Mouse (Mus musculus) lung, adult 2 months (tissue): ENCODE data around the gene Aanat. TPM values are rescaled to one million over a fixed set of nuclear protein-coding genes. Genes with fewer than 3 reads are reported as not detected.
A peak's percentile ranks its signal among the peaks of the same experiment; 100 is the strongest.

Source experiments
- DNase-seq: peaks from one replicate; pipeline ENCODE4 v3.0.0; 2022
- H3K4me1 ChIP-seq: fragments of 200-500 bp; 2 replicates; pipeline ENCODE4 v1.6.1; 2011; ENCODE audit warnings: low read length; ENCODE audit not compliant: control insufficient read depth, insufficient read depth
- H3K4me3 ChIP-seq: fragments of 200-500 bp; replicated peaks from 2 replicates; pipeline ENCODE3; 2011; ENCODE audit warnings: low read depth, mild to moderate bottlenecking, control low read depth, low read length; ENCODE audit errors: extremely low read depth
- CTCF ChIP-seq: fragments of 200-500 bp; IDR thresholded peaks from 2 replicates; pipeline ENCODE4 v1.5.1; 2011; ENCODE audit warnings: mild to moderate bottlenecking, low read length, control low read depth; ENCODE audit not compliant: insufficient read depth
- POLR2A ChIP-seq: fragments of 200-500 bp; IDR thresholded peaks from 2 replicates; pipeline ENCODE4 v1.6.1; 2011; ENCODE audit warnings: low read depth, mild to moderate bottlenecking, control low read depth, low read length, borderline replicate concordance; ENCODE audit errors: extremely low read depth
- WGBS: fragments of 180-500 bp; shearing (Covaris S2); methylation state at CpG from one replicate; pipeline ENCODE4 v1.1.7; 2018; 5-methylcytosine and 5-hydroxymethylcytosine counted together
- polyA plus RNA-seq: library from polyadenylated mRNA; depleted of rRNA; stranded (reverse); fragments of >200 nt; gene quantifications from 2 replicates; pipeline ENCODE4 v1.2.3, GENCODE M21; 2012

Aanat gene
- polyA plus RNA-seq, 1 experiment, result not detected

DNA sequence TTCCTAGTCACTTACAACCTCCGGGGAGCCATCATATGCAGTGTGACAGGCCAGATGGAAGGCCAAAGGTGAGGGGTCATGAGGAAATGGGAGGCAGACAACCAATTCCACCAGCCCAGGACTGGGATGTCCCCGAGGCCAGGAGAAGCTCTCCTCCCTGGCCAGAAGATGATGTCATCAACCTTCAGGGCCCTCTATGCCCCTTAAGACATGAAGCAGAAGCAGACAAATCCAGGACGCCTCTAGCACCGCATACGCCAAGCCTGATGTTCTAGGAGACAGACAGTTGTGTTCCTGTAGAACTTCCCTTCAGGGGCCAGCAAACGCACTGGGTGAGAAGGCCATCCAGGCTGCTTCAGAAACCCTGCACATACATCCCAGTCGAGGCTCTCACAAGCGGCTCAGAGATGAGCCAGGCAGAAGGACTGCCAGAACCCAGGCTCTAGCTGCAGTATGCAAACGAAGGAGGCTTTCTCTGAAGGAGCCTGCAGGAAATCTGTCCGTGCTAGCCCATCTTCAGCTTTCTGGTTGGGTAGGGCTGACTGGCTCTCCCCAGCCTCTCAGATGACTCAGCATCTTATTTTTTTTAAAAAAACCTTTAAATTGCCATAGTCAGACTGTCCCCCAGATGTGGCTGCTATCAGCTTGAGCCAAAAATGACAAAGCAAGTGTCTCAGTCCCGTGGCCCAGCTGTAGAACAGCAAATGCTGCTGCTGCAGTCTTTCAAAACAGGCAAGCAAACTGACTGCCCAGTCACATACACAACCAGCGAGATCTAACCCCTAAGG is 13.3 kb upstream of the Aanat start:
- DNase-seq, result no peak
- Histone ChIP-seq H3K4me1 (peaks cover 4% of the 10 kb centered on the region), H3K4me3 (no peak overlapping the region)
- no peak for TF ChIP-seq POLR2A
- no peak for TF ChIP-seq CTCF
- WGBS, result 55% methylated on average over 12 of the region's 12 CpGs

DNA sequence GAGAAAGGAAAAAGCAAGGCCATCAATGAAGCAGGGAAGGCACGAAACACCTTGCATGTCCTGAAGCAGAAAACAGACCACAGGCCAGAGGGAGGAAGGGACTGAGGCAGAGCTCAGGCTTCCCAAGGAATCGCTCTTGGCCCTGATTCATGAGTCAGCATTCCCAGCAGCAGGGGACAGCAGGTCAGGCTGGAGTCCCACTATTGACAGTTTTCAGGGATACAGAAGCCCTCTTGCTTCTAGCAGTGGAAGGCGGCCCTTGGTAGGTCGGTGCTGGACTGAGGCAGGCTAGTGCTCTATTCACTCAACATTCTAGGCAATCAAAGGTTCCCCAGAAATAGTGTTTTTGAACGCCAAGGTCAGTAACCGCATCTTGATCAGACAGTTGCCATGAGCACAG is 11.7 kb upstream of the Aanat start:
- peaks cover 4% of the 10 kb centered on the region for H3K4me1 ChIP-seq
- no peak overlapping the region for H3K4me3 ChIP-seq
- TF ChIP-seq POLR2A (no peak), CTCF (no peak)
- WGBS, result 79% methylated on average over 6 of the region's 6 CpGs
- no peak for DNase-seq

- H3K4me1 ChIP-seq, result peaks cover 4% of the 10 kb centered on the region
- WGBS, result 80% methylated on average over 6 of the region's 6 CpGs
- no peak for DNase-seq
- TF ChIP-seq CTCF (no peak), POLR2A (no peak)
- no peak overlapping the region for H3K4me3 ChIP-seq
Observed at GRCm38 (mm10) chr11:116574982-116575381, 11.2 kb upstream of the Aanat start.

GRCm38 (mm10) chr11:116575396-116575795 is 10.8 kb upstream of the Aanat start:
- WGBS, result 81% methylated on average over 2 of the region's 2 CpGs
- peaks cover 4% of the 10 kb centered on the region for H3K4me1 ChIP-seq
- no peak for DNase-seq
- H3K4me3 ChIP-seq, result no peak overlapping the region
- TF ChIP-seq CTCF, result no peak
- no peak for TF ChIP-seq POLR2A

DNA sequence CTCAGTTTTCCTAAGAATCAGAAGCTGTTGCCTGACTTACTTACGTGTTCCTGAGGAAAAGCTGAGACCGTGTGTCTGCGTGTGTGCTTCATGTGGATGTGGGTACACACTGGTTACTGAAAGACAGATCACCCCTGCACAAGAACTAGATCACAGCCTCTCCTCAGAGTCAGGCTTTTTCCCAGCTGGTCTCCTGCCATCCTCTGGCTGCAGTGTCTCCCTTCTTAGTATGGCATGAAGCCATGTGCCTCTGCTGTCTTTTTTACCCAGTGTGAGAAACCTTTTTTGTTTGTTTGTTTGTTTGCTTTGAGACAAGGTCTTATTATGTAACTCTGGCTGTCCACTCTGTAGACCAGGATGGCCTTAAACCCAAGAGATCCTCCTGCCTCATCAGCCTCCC is 7.0 kb upstream of the Aanat start:
- WGBS, result 89% methylated on average over 3 of the region's 3 CpGs
- DNase-seq, result no peak
- Histone ChIP-seq H3K4me1 (peaks cover 4% of the 10 kb centered on the region; the same call in 1 of the 2 replicates), H3K4me3 (no peak overlapping the region)
- TF ChIP-seq CTCF, result no peak
- TF ChIP-seq POLR2A, result no peak

- peaks cover 4% of the 10 kb centered on the region; the same call in 1 of the 2 replicates for H3K4me1 ChIP-seq
- TF ChIP-seq POLR2A (no peak), CTCF (no peak)
- H3K4me3 ChIP-seq, result peak overlapping the region; percentile 79
- WGBS, result 32% methylated on average over 10 of the region's 10 CpGs
- no peak for DNase-seq
Observed at GRCm38 (mm10) chr11:116580031-116580652, 6.1 kb upstream of the Aanat start.

GRCm38 (mm10) chr11:116580711-116581375 is 5.4 kb upstream of the Aanat start:
- H3K4me3 ChIP-seq, result peak overlapping the region; percentile 79
- WGBS, result 2% methylated on average over 90 of the region's 91 CpGs
- peak; percentile 64 for DNase-seq

GRCm38 (mm10) chr11:116581376-116581814 is 4.8 kb upstream of the Aanat start, which contains the start of gene Ube2o:
TSS of gene Ube2o (minus strand) at chr11:116581447.
- WGBS, result under 1% methylated on average over 46 of the region's 51 CpGs
- TF ChIP-seq POLR2A (peak; percentile 14; the same call in 1 of the 2 replicates), CTCF (no peak)

More at GRCm38 (mm10) chr11:116580711-116581375, 5.4 kb upstream of the Aanat start:
- no peaks in the 10 kb centered on the region for H3K4me1 ChIP-seq
- no peak for TF ChIP-seq POLR2A
- no peak for TF ChIP-seq CTCF

DNA sequence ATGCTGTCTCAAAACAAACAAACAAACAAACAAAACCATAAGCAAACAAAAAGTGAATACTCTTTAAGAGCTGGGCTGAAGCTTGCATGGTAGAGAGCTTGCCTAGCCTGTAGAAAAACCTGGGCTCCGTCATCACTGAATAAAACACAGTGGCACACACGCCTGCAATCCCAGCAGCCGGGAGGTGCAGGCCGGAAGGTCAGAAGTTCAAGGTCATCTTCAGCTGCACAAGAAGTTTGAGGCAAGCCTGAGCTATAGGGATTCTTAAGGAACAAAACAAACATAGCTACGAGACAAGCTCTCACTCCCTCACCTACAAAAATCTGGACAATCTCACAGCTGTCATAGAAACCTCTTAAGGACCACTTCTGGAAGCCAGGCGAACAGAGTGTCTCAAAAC is 550 bp upstream of the Aanat start:
- no peak for DNase-seq
- no peaks in the 10 kb centered on the region for H3K4me1 ChIP-seq
- no peak overlapping the region for H3K4me3 ChIP-seq
- whole genome bisulfite sequencing, result 64% methylated on average over 6 of the region's 6 CpGs
- no peak for TF ChIP-seq POLR2A

More at GRCm38 (mm10) chr11:116581376-116581814, 4.8 kb upstream of the Aanat start, which contains the start of gene Ube2o:
- Histone ChIP-seq H3K4me3 (peak within 1 kb of the TSS; percentile 79), H3K4me1 (no peaks in the 10 kb centered on the region)
- peak; percentile 79 for DNase-seq
